Mouse (Mus musculus) neural tube, embryonic 14.5 days (tissue): ENCODE data around the gene Med31. TPM values are rescaled to one million over a fixed set of nuclear protein-coding genes. Genes with fewer than 3 reads are reported as not detected.

Experiments used
- ATAC-seq: fragments of 200-750 bp; cut with Nextera tagmentation; 2 replicates; pipeline ENCODE4 v1.8.0; 2017; ENCODE audit warnings: low read depth, mild to moderate bottlenecking, moderate TSS enrichment, moderate library complexity
- H3K27ac ChIP-seq: fragments of 300-500 bp; sonication (generic); 2 replicates; pipeline ENCODE4 v1.5.1; 2014; ENCODE audit warnings: low read depth, mild to moderate bottlenecking, control low read depth, low read length, moderate library complexity, mixed read lengths
- H3K27me3 ChIP-seq: fragments of 300-500 bp; sonication (generic); 2 replicates; pipeline ENCODE4 v1.6.1; 2014; ENCODE audit warnings: low read length; ENCODE audit not compliant: control insufficient read depth, insufficient read depth
- H3K36me3 ChIP-seq: fragments of 300-500 bp; sonication (generic); 2 replicates; pipeline ENCODE4 v1.6.1; 2014; ENCODE audit warnings: low read length, mixed read lengths; ENCODE audit not compliant: control insufficient read depth, insufficient read depth
- H3K4me1 ChIP-seq: fragments of 300-500 bp; sonication (generic); 2 replicates; pipeline ENCODE4 v1.6.1; 2014; ENCODE audit warnings: low read length; ENCODE audit not compliant: control insufficient read depth, insufficient read depth
- H3K4me2 ChIP-seq: fragments of 300-500 bp; sonication (generic); 2 replicates; pipeline ENCODE4 v1.6.1; 2014; ENCODE audit warnings: mild to moderate bottlenecking, low read depth, low read length, control low read depth
- H3K4me3 ChIP-seq: fragments of 300-500 bp; sonication (generic); 2 replicates; pipeline ENCODE4 v1.5.1; 2014; ENCODE audit warnings: low read depth, low read length, control low read depth, mixed read lengths
- H3K9ac ChIP-seq: fragments of 300-500 bp; sonication (generic); replicated peaks from 2 replicates; pipeline ENCODE4 v1.6.1; 2014; ENCODE audit warnings: low read depth, mild to moderate bottlenecking, control low read depth, low read length, mixed read lengths
- H3K9me3 ChIP-seq: fragments of 300-500 bp; sonication (generic); 2 replicates; pipeline ENCODE4 v1.6.1; 2016; ENCODE audit warnings: low read length; ENCODE audit not compliant: control insufficient read depth
- WGBS: fragments of 180-500 bp; shearing (Covaris S2); extraction: QIAGEN DNeasy Blood & Tissue Kit; methylation state at CpG from one replicate; pipeline ENCODE4 v1.1.7; 2014; 5-methylcytosine and 5-hydroxymethylcytosine counted together
- polyA plus RNA-seq: library from polyadenylated mRNA; unstranded; fragments of >200 nt; fragmentation: Nextera tagmentation; extraction: Ambion mirVana; gene quantifications from 2 replicates; pipeline ENCODE4 v1.2.1, GENCODE M21; 2014

Gene Med31
- polyA plus RNA-seq, 1 experiment from 2014 or later = 55.6 TPM

DNA sequence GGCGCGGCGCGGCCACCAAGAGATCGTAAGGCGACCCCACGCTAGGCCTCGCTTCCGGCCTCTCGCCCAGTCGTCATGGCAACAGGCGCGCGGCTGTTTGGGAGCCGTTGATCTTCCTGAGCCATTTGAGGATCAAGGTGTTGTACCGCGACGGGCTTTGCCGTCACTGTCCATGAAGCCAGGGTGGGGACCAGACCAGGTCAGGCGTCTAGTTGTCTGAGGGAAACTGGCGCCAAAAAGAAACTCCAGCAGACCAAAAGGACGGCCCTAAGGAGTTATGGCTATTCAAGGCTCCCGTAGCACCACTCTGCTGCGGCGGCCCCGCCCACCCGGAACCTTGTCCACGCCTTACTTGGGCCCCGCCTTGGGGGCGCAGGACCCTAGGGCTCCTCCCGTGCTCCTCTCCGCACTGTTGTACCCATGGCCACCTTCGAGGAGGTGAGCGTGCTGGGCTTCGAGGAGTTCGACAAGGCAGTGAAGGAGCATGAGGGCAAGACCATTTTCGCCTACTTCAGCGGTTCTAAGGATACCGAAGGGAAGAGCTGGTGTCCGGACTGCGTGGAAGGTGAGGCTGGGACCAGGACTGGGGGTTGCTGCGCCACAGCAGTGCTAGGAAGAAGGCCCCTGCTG lies 8.1 kb downstream of the Med31 start, which contains the start of the genes 4933427D14Rik and Txndc17:
4933427D14Rik (minus strand) TSS at position 256 of the 630 bp plus-strand sequence.
Txndc17 (plus strand) TSS at position 344 of the 630 bp plus-strand sequence.
- WGBS = under 1% methylated on average over 42 of the region's 42 CpGs
- ATAC-seq = peak; percentile 93
- H3K27me3 ChIP-seq = no peaks in the 10 kb centered on the region

DNA sequence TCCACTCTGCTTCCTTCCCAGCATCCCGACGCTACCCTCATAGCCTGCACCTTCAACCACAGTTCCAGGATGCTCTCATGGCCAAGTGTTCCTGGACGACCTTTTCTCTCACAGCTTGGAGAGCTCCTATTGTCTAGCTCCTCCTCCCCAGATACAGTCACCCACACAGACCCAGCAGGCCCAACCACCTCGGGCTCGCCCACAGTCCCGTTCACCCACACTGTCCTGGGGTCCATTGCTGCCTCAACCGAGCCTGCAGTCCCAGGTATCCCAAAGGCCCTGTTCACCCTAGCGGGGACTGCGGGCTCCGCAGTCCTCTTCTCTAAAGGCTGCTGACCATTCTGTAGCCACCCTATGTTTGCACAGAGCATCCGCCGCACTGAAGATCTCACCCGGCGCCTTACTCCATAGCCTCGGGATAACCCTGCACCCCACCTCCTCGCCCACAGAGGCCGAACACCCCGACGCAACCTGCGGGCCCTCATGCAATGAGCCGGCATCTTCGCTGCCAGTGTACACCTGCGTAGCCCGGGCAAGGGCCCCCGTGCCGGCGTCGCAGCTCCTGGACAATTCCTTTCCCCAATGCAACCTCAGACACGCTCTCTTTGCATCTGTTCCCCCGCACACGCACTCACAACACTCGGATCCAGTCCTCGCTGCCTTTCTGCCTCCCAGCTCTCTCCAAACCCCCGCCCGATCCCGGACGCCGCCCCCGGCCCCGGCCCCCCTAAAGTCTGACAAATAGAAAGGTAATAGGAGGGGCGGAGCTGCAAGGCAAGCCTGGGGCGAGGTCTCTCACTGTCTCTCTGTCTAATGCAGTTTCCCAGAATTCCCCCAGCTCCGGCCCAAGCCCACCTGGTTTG lies 8.8 kb downstream of the Med31 start, which contains the start of gene Gm43951:
Gm43951 (minus strand) TSS at position 500 of the 863 bp plus-strand sequence.
- peak; percentile 62 for ATAC-seq
- whole genome bisulfite sequencing = 1% methylated on average over 43 of the region's 43 CpGs

More for the DNA sequence above, 8.1 kb downstream of the Med31 start, which contains the start of the genes 4933427D14Rik and Txndc17:
- H3K4me2 ChIP-seq = peak within 1 kb of the TSS; percentile 91
- H3K9me3 ChIP-seq = no peaks in the 10 kb centered on the region
- peak within 1 kb of the TSS; percentile 73 for H3K27ac ChIP-seq
- peaks cover 27% of the 10 kb centered on the region for H3K36me3 ChIP-seq
- peak within 1 kb of the TSS; percentile 82 for H3K9ac ChIP-seq
- H3K4me3 ChIP-seq = peak within 1 kb of the TSS; percentile 48
- H3K4me1 ChIP-seq = peaks cover 14% of the 10 kb centered on the region

DNA sequence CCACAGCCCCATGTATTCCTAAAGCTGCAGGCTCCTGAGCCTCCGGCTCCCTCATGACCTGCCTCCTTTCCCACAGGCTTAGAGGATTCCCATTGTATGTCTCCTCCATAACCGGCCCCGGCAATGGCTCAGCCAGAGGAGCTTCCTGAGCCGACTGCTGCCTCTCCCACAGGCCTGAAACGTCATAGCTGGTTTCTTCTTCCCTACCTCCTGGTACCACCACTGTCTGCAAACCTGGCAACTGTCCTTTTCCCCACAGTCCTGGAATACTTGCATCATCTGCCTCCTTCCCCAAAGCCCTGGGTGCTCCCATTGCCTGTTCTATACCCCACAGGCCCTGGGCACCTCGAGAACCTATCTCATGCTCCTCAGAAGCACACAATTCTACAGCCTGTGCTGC lies 10.1 kb downstream of the Med31 start:
- H3K4me2 ChIP-seq = peak overlapping the region; percentile 91
- no peak overlapping the region for H3K27ac ChIP-seq
- no peaks in the 10 kb centered on the region for H3K9me3 ChIP-seq
- H3K27me3 ChIP-seq = no peaks in the 10 kb centered on the region
- peaks cover 11% of the 10 kb centered on the region; the same call in 1 of the 2 replicates for H3K36me3 ChIP-seq
- H3K9ac ChIP-seq = no peak overlapping the region
- no peak for ATAC-seq
- 88% methylated on average over 6 of the region's 6 CpGs for WGBS
- peaks cover 14% of the 10 kb centered on the region for H3K4me1 ChIP-seq
- 0 out of 2 replicates have a peak overlapping the region, but pooled peaks have one; percentile 48 for H3K4me3 ChIP-seq

More for the DNA sequence above, 8.8 kb downstream of the Med31 start, which contains the start of gene Gm43951:
- peaks cover 14% of the 10 kb centered on the region for H3K4me1 ChIP-seq
- peaks cover 22% of the 10 kb centered on the region for H3K36me3 ChIP-seq
- H3K4me3 ChIP-seq = peak within 1 kb of the TSS; percentile 48
- peak within 1 kb of the TSS; percentile 82 for H3K9ac ChIP-seq
- no peaks in the 10 kb centered on the region for H3K27me3 ChIP-seq
- H3K9me3 ChIP-seq = no peaks in the 10 kb centered on the region
- peak within 1 kb of the TSS; percentile 91 for H3K4me2 ChIP-seq
- H3K27ac ChIP-seq = peak within 1 kb of the TSS; percentile 73

DNA sequence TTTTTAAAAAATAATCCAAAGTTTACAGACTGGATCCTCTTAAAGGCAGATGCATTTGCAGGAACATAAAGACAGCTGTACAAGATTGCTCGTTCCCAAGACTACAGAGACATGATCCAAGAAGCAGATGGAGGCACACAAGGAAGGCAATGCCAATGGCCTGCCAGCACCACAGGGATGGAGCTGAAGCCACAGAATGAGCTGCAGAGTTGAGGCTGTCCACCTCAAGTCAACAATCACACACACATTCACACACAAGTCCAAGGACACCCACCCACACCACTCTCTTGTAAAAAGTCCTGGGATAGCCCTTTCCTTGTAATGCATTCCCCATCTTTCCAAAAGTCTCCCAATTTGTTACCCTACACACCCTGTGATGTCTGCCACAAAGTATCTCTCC lies 12.0 kb downstream of the Med31 start:
- H3K36me3 ChIP-seq = peaks cover 2% of the 10 kb centered on the region; the same call in 1 of the 2 replicates
- H3K27ac ChIP-seq = no peak overlapping the region
- no peak overlapping the region for H3K4me2 ChIP-seq
- no peaks in the 10 kb centered on the region for H3K9me3 ChIP-seq
- H3K4me3 ChIP-seq = no peak overlapping the region
- WGBS = 95% methylated on average over 1 of the region's 1 CpGs
- ATAC-seq = no peak
- no peaks in the 10 kb centered on the region for H3K27me3 ChIP-seq
- peaks cover 14% of the 10 kb centered on the region for H3K4me1 ChIP-seq
- H3K9ac ChIP-seq = no peak overlapping the region

DNA sequence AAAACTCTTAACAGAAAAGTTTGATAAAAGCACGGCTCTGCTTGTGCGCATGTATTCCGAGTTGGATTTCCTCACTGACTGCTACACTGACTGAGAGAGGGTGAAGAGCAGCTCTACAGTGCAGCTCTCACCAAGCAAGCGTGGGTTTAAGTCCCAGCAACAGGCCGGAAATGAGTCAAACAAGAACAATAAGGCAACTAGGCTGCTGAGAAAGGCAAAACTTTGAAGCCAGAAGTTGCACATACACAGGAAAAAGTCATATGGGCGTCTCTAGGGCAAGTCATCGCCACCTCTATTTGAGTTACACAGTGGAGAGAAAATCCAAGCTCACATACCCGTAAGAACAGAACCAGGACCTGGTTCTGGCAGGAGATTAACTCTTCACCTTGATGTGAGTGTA lies 18.9 kb downstream of the Med31 start:
- ATAC-seq = no peak
- H3K4me2 ChIP-seq = no peak overlapping the region
- no peak overlapping the region for H3K4me3 ChIP-seq
- no peaks in the 10 kb centered on the region for H3K4me1 ChIP-seq
- no peaks in the 10 kb centered on the region for H3K27me3 ChIP-seq
- WGBS = 91% methylated on average over 8 of the region's 8 CpGs
- H3K9me3 ChIP-seq = no peaks in the 10 kb centered on the region
- peaks cover 16% of the 10 kb centered on the region for H3K36me3 ChIP-seq
- no peak overlapping the region for H3K9ac ChIP-seq
- no peak overlapping the region for H3K27ac ChIP-seq

DNA sequence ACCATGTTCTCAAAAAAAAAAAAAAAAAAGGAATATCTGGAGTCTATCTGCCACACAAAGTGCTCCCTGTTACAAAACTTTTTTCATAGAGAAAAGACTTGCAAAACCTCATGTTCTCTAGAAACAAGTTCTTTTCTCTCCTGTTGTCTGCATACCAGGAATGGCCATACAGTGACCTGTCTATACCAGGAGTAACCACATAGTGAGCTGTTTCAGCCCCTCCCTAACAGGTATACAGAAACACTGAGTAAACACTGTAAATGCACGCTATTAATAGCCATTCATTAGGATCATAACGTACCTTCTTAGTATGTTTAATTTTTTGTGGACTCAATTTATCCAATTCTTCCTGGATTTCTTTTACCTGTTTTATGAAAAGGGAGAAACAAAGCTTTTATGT lies 21.1 kb downstream of the Med31 start:
- no peaks in the 10 kb centered on the region for H3K4me1 ChIP-seq
- no peak overlapping the region for H3K4me3 ChIP-seq
- WGBS = 94% methylated on average over 2 of the region's 2 CpGs
- no peak overlapping the region for H3K9ac ChIP-seq
- ATAC-seq = no peak
- H3K4me2 ChIP-seq = no peak overlapping the region
- peaks cover 32% of the 10 kb centered on the region for H3K36me3 ChIP-seq
- no peaks in the 10 kb centered on the region for H3K9me3 ChIP-seq
- H3K27ac ChIP-seq = no peak overlapping the region
- no peaks in the 10 kb centered on the region for H3K27me3 ChIP-seq

DNA sequence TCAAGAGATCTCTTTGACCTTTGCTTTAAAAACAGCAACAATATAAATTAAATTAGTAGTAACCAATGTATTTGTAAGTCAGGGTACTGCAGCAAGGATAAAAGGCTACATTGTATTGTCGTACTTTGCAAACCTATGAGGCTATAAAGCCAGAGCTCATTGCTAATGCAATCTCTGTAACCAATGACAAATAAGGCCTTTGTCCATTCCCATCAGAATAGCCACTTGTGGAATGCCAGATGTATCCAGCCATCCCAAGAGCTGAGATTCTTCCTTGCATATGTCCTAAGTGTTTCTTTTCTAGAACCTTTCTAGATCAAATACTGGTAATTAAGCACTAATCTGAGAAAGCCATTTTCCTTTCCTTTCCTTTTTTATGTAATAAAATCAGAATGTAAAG lies 24.5 kb downstream of the Med31 start:
- H3K9ac ChIP-seq = no peak overlapping the region
- H3K27ac ChIP-seq = no peak overlapping the region
- H3K27me3 ChIP-seq = no peaks in the 10 kb centered on the region
- H3K4me3 ChIP-seq = no peak overlapping the region
- 69% methylated on average over 1 of the region's 1 CpGs for WGBS
- H3K4me1 ChIP-seq = no peaks in the 10 kb centered on the region
- no peak overlapping the region for H3K4me2 ChIP-seq
- H3K36me3 ChIP-seq = peaks cover 18% of the 10 kb centered on the region
- H3K9me3 ChIP-seq = no peaks in the 10 kb centered on the region
- no peak for ATAC-seq

DNA sequence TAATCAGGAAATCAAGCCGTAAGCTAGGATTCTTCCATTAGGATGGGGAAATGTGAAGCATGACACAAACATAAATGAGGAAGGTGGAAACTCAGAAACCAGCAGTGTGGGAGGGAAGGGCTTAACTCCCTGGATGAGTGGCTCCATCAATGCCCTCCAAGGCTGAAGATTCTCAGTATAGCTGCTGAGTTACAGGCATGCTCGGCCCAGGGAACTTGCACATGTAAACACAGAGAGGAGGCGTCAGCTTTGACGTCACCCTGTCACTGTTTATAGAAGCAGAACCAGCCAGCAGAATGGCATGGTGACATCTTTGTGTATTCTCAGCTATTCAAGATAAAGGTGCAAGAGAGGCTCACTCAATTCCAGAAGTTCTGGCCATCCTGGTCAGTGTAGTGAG lies 31.1 kb downstream of the Med31 start:
- WGBS = 86% methylated on average over 4 of the region's 4 CpGs
- ATAC-seq = no peak
- H3K36me3 ChIP-seq = 0 out of 2 replicates have a peak, but pooled peaks cover 4% of the 10 kb centered on the region

More for the DNA sequence above, 31.1 kb downstream of the Med31 start:
- no peak overlapping the region for H3K4me2 ChIP-seq
- no peaks in the 10 kb centered on the region for H3K27me3 ChIP-seq
- H3K27ac ChIP-seq = no peak overlapping the region
- H3K4me1 ChIP-seq = no peaks in the 10 kb centered on the region
- no peaks in the 10 kb centered on the region for H3K9me3 ChIP-seq
- no peak overlapping the region for H3K4me3 ChIP-seq
- no peak overlapping the region for H3K9ac ChIP-seq
